Mouse (Mus musculus) ES-E14 (cell line): ENCODE results near the gene Sipa1l3.

Experiments
- CHD2 ChIP-seq: IDR thresholded peaks from 2 replicates; pipeline ENCODE4 v1.6.1; 2014; ENCODE audit warnings: mild to moderate bottlenecking, low read depth, low read length, inconsistent platforms
- HCFC1 ChIP-seq: IDR thresholded peaks from 2 replicates; pipeline ENCODE4 v1.6.1; 2012; ENCODE audit warnings: low read length, inconsistent platforms, borderline replicate concordance; ENCODE audit not compliant: insufficient read depth
- MAFK ChIP-seq: IDR thresholded peaks from 2 replicates; pipeline ENCODE4 v1.6.1; 2014; ENCODE audit warnings: mild to moderate bottlenecking, low read depth, low read length, inconsistent platforms; ENCODE audit not compliant: insufficient read depth
- ZC3H11A ChIP-seq: IDR thresholded peaks from 2 replicates; pipeline ENCODE4 v1.6.1; 2012; ENCODE audit warnings: low read depth, mild to moderate bottlenecking, inconsistent platforms, low read length, borderline replicate concordance
- ZNF384 ChIP-seq: IDR thresholded peaks from 2 replicates; pipeline ENCODE4 v1.6.1; 2012; ENCODE audit warnings: low read depth, low read length, inconsistent platforms

DNA sequence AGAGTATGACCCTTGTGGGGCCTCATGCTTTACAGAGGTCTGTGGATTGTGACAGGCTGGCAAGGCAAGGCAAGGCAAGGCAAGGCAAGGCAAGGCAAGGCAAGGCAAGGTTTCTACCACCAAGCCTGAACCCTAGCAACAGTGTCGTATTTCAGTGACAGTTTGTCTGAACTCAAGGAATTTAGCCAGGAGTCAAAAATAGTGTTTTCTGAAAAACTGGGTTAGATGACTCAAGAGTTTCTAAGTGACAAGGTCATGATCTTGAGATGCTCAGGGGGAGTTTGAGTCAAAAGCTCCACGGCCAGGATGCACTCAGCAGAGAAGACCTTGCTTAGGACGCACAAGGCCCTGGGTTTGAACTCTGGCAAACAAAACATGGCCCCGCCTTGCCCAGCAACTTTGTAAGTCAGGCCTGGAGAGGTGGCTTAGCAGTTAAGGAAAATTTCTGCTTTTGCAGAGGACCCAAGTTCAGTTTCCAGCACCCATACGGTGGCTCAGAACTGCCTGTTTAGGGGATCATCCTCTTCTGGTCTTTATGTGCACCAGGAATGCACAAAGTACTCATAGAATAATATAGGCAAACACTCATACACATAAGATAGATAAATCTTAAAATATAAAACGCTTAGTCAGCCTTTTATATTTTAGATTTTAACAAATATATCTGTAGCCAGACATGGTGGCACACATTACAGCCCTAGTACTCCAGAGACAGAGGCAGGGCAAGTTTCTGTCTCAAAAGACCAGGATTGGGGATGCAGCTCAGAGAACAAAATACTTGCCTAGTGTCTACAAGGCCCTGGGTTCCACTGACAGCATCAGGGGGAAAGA lies 182.4 kb downstream of the Sipa1l3 start:
- no peak for TF ChIP-seq ZC3H11A
- TF ChIP-seq ZNF384: no peak
- TF ChIP-seq MAFK: peak; percentile 67
- TF ChIP-seq HCFC1: no peak
- TF ChIP-seq CHD2: no peak
